Mouse (Mus musculus): ENCODE measurements around the gene Ascc3. TPM values are rescaled to one million over a fixed set of nuclear protein-coding genes. Genes with fewer than 3 reads are reported as not detected.

Ascc3 gene
- polyA plus RNA-seq (2012; fragmentation: generic; extraction: Trizol): 1 to 10 TPM in 1 of 2 experiments, under 1 TPM in 1; 0.23 to 3.8 TPM

DNA sequence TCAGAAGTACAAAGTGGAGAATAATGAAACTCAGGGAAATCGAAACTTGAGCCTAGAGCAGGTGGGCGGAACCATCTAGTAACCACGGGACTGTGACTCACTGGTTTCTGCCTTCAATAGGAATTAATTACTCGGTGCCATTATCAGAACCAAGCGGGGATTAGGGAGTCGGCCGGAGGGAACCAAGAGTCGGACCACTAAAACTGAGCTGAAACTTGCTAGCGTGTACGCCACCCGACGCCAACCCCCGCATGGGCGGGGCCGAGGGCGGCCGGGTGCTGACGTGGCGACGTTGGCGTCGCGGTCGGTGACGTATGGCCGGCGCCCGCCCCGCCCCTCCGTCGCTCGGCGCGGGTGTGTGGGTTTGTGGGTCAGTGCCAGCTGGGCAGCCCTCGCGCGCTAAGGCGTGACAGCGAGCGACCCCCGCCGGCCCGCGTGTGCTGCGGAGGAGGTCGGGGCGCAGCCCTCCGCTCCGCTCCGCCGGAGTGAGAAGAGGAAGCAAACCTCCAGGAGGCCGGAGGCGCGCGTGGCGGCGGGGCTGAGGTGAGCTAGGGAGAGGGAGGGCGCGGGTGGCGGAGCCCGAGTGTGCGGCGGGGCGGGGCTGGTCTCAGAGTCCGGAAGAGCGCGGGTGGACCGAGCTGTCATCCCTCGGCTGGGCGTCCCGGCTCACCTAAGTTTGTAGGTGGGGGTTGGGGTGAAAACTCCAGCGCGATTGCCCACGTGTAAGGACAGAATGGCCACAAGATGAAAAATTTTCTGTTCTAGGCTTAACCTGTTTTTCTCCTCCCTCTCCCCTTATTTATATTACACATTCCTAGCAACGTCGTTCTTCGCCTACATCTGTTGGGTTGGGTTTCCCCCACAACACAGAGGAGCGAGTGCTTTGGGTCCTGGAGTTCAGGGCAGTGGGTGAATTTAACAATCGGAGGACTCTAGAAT is at the start of gene Ascc3:
TSS of gene Ascc3 (plus strand) at position 315 of the 939 bp plus-strand sequence.

DNA sequence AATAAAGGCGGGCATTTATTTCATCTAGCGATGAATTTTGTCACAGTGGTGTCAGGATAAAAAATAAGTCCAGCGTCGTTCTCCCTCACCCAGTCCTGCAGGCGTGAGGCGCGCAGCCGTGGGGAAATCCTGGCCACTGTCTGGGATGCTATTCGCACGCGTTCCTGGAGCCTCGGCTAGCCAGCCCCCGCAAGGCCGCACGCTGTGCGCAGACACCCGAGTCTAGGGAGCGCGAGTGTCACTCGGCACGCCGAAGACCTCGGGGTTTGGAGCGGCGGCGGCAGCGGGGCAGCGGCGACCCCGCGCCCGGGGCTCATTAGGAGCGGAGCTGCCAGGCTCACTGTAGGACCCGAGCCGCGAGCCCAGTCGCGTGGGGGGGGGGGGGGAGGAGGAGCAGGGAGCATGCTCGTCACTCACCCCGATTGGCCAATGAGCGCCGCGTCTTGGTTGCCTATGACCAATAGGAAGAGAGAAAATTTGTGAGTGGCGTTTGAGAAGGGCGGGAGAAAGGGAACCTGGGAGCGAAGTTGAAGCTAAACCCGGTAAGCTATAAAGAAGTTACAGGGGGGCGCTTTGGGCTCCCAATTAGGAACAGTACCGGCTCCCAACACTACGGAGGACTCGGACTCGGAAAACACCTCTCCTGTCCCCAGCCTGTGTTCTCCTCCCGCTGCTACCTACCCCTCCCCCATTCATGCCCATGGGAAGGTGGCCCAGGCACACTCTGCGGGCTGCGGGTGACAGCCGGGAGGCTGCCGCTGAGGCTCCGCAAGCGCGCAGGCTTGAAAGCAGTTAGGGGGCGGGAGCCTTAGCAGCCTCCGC is 301.9 kb downstream of the Ascc3 start, which contains the start of gene Sim1:
TSS of gene Sim1 (plus strand) at position 585 of the 822 bp plus-strand sequence.

